Mouse (Mus musculus): ENCODE results near the gene Sel1l2.
"Not testable (repeated sequence)": the region's sequence is repeated elsewhere in the genome, so short reads cannot be mapped to it uniquely, and the experiment has no call there.

The Sel1l2 gene

GRCm38 (mm10) chr2:140214519-140215027 lies 174.9 kb downstream of the Sel1l2 start:
- no peak for DNase-seq (ENCODE audit: low read depth, low spot score)

DNA sequence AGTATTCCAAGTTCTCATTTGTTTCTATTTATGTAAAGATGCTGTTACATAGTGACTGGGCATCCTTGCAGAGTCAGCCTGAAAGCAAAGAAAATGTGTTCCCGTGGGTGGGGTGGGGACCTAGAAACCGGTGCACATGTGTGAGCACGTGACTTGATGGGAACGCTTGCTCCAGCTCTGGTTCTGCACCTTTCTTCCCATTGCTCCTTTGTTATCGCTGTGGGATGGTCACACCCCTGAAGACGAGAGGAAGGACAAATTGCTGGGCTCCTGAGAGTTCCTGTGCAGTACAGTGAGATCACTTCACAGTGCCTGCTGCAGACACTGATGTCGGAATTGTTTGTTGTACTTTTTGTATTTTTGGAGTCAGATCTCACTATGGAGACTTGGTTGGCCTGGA lies 185.8 kb downstream of the Sel1l2 start:
- DNase-seq (ENCODE audit: low read depth, low spot score) = no peak

DNA sequence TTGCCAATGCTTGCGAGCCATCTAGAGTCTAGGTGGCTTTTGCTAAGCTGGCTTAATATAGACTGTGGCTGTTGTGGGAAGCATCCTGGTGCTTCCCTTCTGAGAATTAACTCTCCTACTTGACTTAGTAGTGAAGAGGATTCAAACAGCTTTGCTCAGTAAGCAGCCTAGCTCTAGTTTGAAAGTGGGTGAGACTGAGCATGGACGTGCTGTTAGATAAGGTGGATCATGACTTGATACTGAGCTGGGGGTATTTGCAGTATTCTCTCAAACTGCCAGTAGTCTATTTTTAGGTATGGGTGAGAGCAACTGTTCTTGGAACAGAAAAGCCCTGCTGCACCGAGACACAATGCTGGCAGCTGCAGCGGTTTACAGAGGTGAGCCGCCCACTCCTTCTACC lies 186.9 kb downstream of the Sel1l2 start:
- no peak for DNase-seq (ENCODE audit: low read depth, low spot score)

GRCm38 (mm10) chr2:140200713-140201112 lies 188.8 kb downstream of the Sel1l2 start:
- DNase-seq (ENCODE audit: low read depth, low spot score) = no peak

- DNase-seq (ENCODE audit: low read depth, low spot score) = not testable (repeated sequence)
These were observed 203.8 kb downstream of the Sel1l2 start for GRCm38 (mm10) chr2:140185685-140186210.
